Comparison of ENCODE assay signal across 15 mouse cellular contexts in the genomic region with DNA sequence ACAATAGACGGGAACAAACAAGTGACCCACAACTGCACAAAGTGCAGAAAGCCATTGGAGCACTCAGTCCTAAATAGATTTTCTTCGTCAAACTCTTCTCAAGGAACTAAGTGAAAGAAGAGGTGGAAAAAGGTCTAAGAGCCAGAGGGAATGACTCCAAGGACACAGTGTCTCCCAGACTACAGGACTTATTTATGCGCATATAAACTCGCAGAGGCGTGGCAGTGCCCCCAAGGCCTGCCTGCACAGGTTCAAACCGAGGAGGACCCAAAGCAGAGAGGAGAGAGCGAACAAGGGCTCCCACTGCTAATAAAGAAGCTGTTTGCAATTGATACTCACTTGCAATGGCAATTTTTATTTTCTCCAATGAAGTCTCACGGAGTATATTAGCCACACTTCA.
"Had no signal": no experiment of that assay in that cellular context is flagged by ENCODE, and none has a peak within 500 bp of the region (broad histone marks: within the 10 kb centered on the region; RNA-seq: fewer than 3 reads in every experiment).

No protein-coding gene starts in this region.

- H3K9ac ChIP-seq: neural tube, embryonic 15.5 days; stomach, embryonic 15.5 days had no signal

- H3K9me3 ChIP-seq: neural tube, embryonic 15.5 days; stomach, embryonic 15.5 days had no signal

- H3K27ac ChIP-seq: neural tube, embryonic 15.5 days; stomach, embryonic 15.5 days; stomach, postnatal 0 days had no signal

- H3K4me1 ChIP-seq: neural tube, embryonic 15.5 days; stomach, embryonic 15.5 days had no signal

- H3K4me2 ChIP-seq: neural tube, embryonic 15.5 days; stomach, embryonic 15.5 days had no signal

- H3K27me3 ChIP-seq: neural tube, embryonic 15.5 days; stomach, embryonic 15.5 days had no signal

- DNase-seq: retina, postnatal 1 day; right cerebral cortex, adult 18-20 months; right cerebral cortex, postnatal 14 days; right cerebral cortex, postnatal 25 days; right cerebral cortex, postnatal 4 days; spleen, adult 18-20 months; thymus, adult 18-20 months; thymus, adult 2 months; thymus, postnatal 14 days; thymus, postnatal 25 days; thymus, postnatal 36 days; thymus, postnatal 4 days had no signal

- H3K4me3 ChIP-seq: neural tube, embryonic 15.5 days; stomach, embryonic 15.5 days had no signal
